Mouse (Mus musculus): ENCODE data around the gene Zfyve19. TPM values are rescaled to one million over a fixed set of nuclear protein-coding genes. Genes with fewer than 3 reads are reported as not detected.

The Zfyve19 gene
- polyA plus RNA-seq, 1 experiment from 2014 or later, result 61.7 TPM

DNA sequence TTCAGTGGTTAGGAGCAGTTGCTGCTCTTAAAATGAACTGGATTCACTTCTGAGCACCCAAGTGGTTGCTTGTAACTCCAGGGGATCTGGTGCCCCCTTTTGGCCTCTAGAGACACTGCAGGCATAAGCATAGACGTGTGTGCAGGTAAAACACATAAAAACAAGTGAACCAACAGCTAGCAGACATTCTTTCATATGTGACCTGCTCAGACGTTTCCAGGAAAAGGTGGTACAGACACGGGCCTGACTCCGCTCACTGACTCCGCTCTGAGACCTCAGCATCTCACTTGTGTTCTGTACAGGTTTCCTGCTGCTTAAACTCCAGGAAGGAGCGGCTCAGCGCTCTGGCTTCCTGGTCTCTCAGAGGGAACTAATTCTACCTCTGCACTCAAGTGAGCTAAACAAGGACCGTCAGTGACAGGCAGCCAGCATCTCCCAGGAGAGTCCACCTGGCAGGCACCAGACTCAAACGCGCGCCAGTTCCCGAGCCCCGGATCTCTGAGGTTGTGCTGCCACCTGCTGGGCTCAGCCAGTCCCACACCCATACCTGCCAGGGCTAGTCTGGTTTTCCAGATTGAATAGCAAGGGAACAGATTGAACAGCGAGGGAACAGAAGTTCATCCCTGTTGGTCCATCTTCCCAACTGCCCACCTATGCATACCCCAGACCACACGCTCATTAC lies 19.2 kb upstream of the Zfyve19 start:
- H3K27me3 ChIP-seq (ENCODE audit: control insufficient read depth, insufficient read depth, low read length), result no peaks in the 10 kb centered on the region
- DNase-seq (ENCODE audit: low spot score), result peak; percentile 87
- H3K4me2 ChIP-seq (replicated peaks), result peak overlapping the region; percentile 49
- H3K4me3 ChIP-seq (replicated peaks; ENCODE audit: low read length), result 0 out of 2 replicates have a peak overlapping the region, but pooled peaks have one; percentile 7
- H3K36me3 ChIP-seq (replicated peaks; ENCODE audit: control insufficient read depth, insufficient read depth), result peaks cover 18% of the 10 kb centered on the region
- peak; percentile 73; the same call in 1 of the 2 replicates for ATAC-seq (ENCODE audit: low FRiP score)
- no peak overlapping the region for H3K27ac ChIP-seq
- no peaks in the 10 kb centered on the region for H3K4me1 ChIP-seq (replicated peaks; ENCODE audit: control insufficient read depth, insufficient read depth, low read length)
- WGBS, result 9% methylated on average over 15 of the region's 15 CpGs
- H3K9ac ChIP-seq, result peak overlapping the region; percentile 11; the same call in 1 of the 2 replicates
- no peaks in the 10 kb centered on the region for H3K9me3 ChIP-seq (ENCODE audit: control insufficient read depth, low read length)

- Histone ChIP-seq H3K4me1 (replicated peaks; ENCODE audit: control insufficient read depth, insufficient read depth, low read length) (no peaks in the 10 kb centered on the region), H3K9ac (no peak overlapping the region), H3K4me3 (replicated peaks; ENCODE audit: low read length) (no peak overlapping the region), H3K9me3 (ENCODE audit: control insufficient read depth, low read length) (no peaks in the 10 kb centered on the region), H3K36me3 (replicated peaks; ENCODE audit: control insufficient read depth, insufficient read depth) (peaks cover under 1% of the 10 kb centered on the region; the same call in 1 of the 2 replicates), H3K27me3 (ENCODE audit: control insufficient read depth, insufficient read depth, low read length) (no peaks in the 10 kb centered on the region), H3K27ac (no peak overlapping the region), H3K4me2 (replicated peaks) (no peak overlapping the region)
- ATAC-seq (ENCODE audit: low FRiP score), result no peak
- no peak for DNase-seq (ENCODE audit: low spot score)
- WGBS, result 88% methylated on average over 5 of the region's 5 CpGs
Observed at GRCm38 (mm10) chr2:119190969-119191368, 17.4 kb upstream of the Zfyve19 start.

DNA sequence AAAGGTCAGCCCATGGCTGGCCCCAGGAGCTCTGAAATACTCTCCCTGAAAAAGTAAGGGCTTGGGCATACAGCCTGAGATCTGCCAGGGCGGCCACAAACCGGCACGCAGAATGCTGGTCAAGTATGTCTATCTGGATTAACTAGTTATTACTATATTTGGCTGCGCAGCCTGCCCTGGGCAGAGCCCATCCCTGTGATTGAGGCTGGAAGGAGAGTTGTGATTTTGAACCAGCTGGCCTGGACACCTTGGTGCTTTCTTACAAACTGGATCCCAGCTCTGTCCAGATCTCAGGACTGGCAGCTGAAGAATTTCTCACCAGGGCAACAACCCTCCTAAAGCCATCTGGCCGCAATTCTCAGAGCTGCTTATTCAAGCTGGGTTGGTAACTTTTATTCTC lies 14.3 kb upstream of the Zfyve19 start:
- 85% methylated on average over 5 of the region's 5 CpGs for whole genome bisulfite sequencing
- H3K27ac ChIP-seq, result no peak overlapping the region

GRCm38 (mm10) chr2:119196316-119197108 lies 11.9 kb upstream of the Zfyve19 start:
- 51% methylated on average over 4 of the region's 4 CpGs for whole genome bisulfite sequencing
- no peak overlapping the region for H3K4me3 ChIP-seq (replicated peaks; ENCODE audit: low read length)
- no peaks in the 10 kb centered on the region for H3K27me3 ChIP-seq (ENCODE audit: control insufficient read depth, insufficient read depth, low read length)
- ATAC-seq (ENCODE audit: low FRiP score) (no peak), DNase-seq (ENCODE audit: low spot score) (no peak)
- H3K4me2 ChIP-seq (replicated peaks), result no peak overlapping the region
- H3K4me1 ChIP-seq (replicated peaks; ENCODE audit: control insufficient read depth, insufficient read depth, low read length), result no peaks in the 10 kb centered on the region
- H3K9ac ChIP-seq, result no peak overlapping the region
- H3K36me3 ChIP-seq (replicated peaks; ENCODE audit: control insufficient read depth, insufficient read depth), result no peaks in the 10 kb centered on the region
- no peak overlapping the region for H3K27ac ChIP-seq
- H3K9me3 ChIP-seq (ENCODE audit: control insufficient read depth, low read length), result no peaks in the 10 kb centered on the region

More for the DNA sequence above, 14.3 kb upstream of the Zfyve19 start:
- Histone ChIP-seq H3K9me3 (ENCODE audit: control insufficient read depth, low read length) (no peaks in the 10 kb centered on the region), H3K36me3 (replicated peaks; ENCODE audit: control insufficient read depth, insufficient read depth) (no peaks in the 10 kb centered on the region), H3K9ac (no peak overlapping the region), H3K4me3 (replicated peaks; ENCODE audit: low read length) (no peak overlapping the region), H3K4me1 (replicated peaks; ENCODE audit: control insufficient read depth, insufficient read depth, low read length) (no peaks in the 10 kb centered on the region), H3K4me2 (replicated peaks) (no peak overlapping the region), H3K27me3 (ENCODE audit: control insufficient read depth, insufficient read depth, low read length) (no peaks in the 10 kb centered on the region)
- no peak for ATAC-seq (ENCODE audit: low FRiP score)
- no peak for DNase-seq (ENCODE audit: low spot score)

- no peaks in the 10 kb centered on the region for H3K4me1 ChIP-seq (replicated peaks; ENCODE audit: control insufficient read depth, insufficient read depth, low read length)
- H3K4me3 ChIP-seq (replicated peaks; ENCODE audit: low read length), result no peak overlapping the region
- H3K27me3 ChIP-seq (ENCODE audit: control insufficient read depth, insufficient read depth, low read length), result no peaks in the 10 kb centered on the region
- WGBS, result 89% methylated on average over 1 of the region's 1 CpGs
- DNase-seq (ENCODE audit: low spot score) (no peak), ATAC-seq (ENCODE audit: low FRiP score) (no peak)
- H3K27ac ChIP-seq, result no peak overlapping the region
- H3K36me3 ChIP-seq (replicated peaks; ENCODE audit: control insufficient read depth, insufficient read depth), result no peaks in the 10 kb centered on the region
- H3K9ac ChIP-seq, result no peak overlapping the region
- H3K9me3 ChIP-seq (ENCODE audit: control insufficient read depth, low read length), result no peaks in the 10 kb centered on the region
- no peak overlapping the region for H3K4me2 ChIP-seq (replicated peaks)
Observed at GRCm38 (mm10) chr2:119197493-119197892, 10.9 kb upstream of the Zfyve19 start.

- Histone ChIP-seq H3K4me3 (replicated peaks; ENCODE audit: low read length) (no peak overlapping the region), H3K9ac (no peak overlapping the region), H3K36me3 (replicated peaks; ENCODE audit: control insufficient read depth, insufficient read depth) (no peaks in the 10 kb centered on the region), H3K4me2 (replicated peaks) (no peak overlapping the region), H3K27ac (no peak overlapping the region), H3K4me1 (replicated peaks; ENCODE audit: control insufficient read depth, insufficient read depth, low read length) (no peaks in the 10 kb centered on the region), H3K9me3 (ENCODE audit: control insufficient read depth, low read length) (no peaks in the 10 kb centered on the region), H3K27me3 (ENCODE audit: control insufficient read depth, insufficient read depth, low read length) (no peaks in the 10 kb centered on the region)
- ATAC-seq (ENCODE audit: low FRiP score) (no peak), DNase-seq (ENCODE audit: low spot score) (no peak)
- WGBS, result 53% methylated on average over 1 of the region's 1 CpGs
Observed at GRCm38 (mm10) chr2:119198049-119198448, 10.4 kb upstream of the Zfyve19 start.

- DNase-seq (ENCODE audit: low spot score) (no peak), ATAC-seq (ENCODE audit: low FRiP score) (no peak)
- Histone ChIP-seq H3K9ac (no peak overlapping the region), H3K27ac (no peak overlapping the region), H3K9me3 (ENCODE audit: control insufficient read depth, low read length) (no peaks in the 10 kb centered on the region), H3K27me3 (ENCODE audit: control insufficient read depth, insufficient read depth, low read length) (no peaks in the 10 kb centered on the region), H3K4me1 (replicated peaks; ENCODE audit: control insufficient read depth, insufficient read depth, low read length) (no peaks in the 10 kb centered on the region), H3K4me2 (replicated peaks) (no peak overlapping the region), H3K4me3 (replicated peaks; ENCODE audit: low read length) (no peak overlapping the region), H3K36me3 (replicated peaks; ENCODE audit: control insufficient read depth, insufficient read depth) (no peaks in the 10 kb centered on the region)
- 42% methylated on average over 3 of the region's 3 CpGs for WGBS
Observed at GRCm38 (mm10) chr2:119198934-119199333, 9.5 kb upstream of the Zfyve19 start.

DNA sequence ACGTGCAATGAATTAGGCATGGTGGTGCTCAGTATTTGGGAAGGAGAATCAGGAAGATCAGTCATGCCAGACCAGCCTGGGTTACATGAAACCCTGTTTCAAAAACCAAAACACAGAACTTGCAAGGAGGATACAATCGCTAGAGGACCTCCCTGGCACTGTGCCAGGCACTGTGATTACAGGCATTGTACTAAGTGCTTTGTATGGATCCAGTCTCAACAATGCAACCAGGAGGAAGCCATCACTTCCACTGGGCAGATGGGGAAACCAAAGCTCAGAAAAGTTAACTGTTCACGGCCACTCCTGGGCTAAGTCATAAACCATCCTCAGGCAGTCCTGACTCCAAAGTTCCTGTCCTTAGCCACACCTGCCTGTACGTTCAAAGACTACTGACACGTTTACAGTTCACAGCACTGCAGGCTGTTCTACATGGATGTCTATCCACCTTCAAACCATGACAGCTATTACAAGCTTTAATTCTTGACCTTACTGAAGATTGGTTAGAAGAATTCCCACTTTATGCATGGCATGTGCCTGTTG lies 5.4 kb upstream of the Zfyve19 start:
- DNase-seq (ENCODE audit: low spot score), result no peak
- ATAC-seq (ENCODE audit: low FRiP score), result no peak

GRCm38 (mm10) chr2:119203871-119204460 lies 4.5 kb upstream of the Zfyve19 start:
- no peaks in the 10 kb centered on the region for H3K27me3 ChIP-seq (ENCODE audit: control insufficient read depth, insufficient read depth, low read length)
- 72% methylated on average over 4 of the region's 4 CpGs for WGBS
- H3K9me3 ChIP-seq (ENCODE audit: control insufficient read depth, low read length), result no peaks in the 10 kb centered on the region
- peaks cover 3% of the 10 kb centered on the region; the same call in 1 of the 2 replicates for H3K4me1 ChIP-seq (replicated peaks; ENCODE audit: control insufficient read depth, insufficient read depth, low read length)
- DNase-seq (ENCODE audit: low spot score) (no peak), ATAC-seq (ENCODE audit: low FRiP score) (no peak)
- H3K4me2 ChIP-seq (replicated peaks), result no peak overlapping the region
- no peak overlapping the region for H3K27ac ChIP-seq
- H3K4me3 ChIP-seq (replicated peaks; ENCODE audit: low read length), result no peak overlapping the region
- no peak overlapping the region for H3K9ac ChIP-seq
- H3K36me3 ChIP-seq (replicated peaks; ENCODE audit: control insufficient read depth, insufficient read depth), result no peaks in the 10 kb centered on the region

More for the DNA sequence above, 5.4 kb upstream of the Zfyve19 start:
- H3K4me3 ChIP-seq (replicated peaks; ENCODE audit: low read length), result no peak overlapping the region
- no peaks in the 10 kb centered on the region for H3K36me3 ChIP-seq (replicated peaks; ENCODE audit: control insufficient read depth, insufficient read depth)
- no peak overlapping the region for H3K9ac ChIP-seq
- H3K27ac ChIP-seq, result no peak overlapping the region
- H3K27me3 ChIP-seq (ENCODE audit: control insufficient read depth, insufficient read depth, low read length), result no peaks in the 10 kb centered on the region
- H3K9me3 ChIP-seq (ENCODE audit: control insufficient read depth, low read length), result no peaks in the 10 kb centered on the region
- WGBS, result 59% methylated on average over 5 of the region's 5 CpGs
- no peak overlapping the region for H3K4me2 ChIP-seq (replicated peaks)
- H3K4me1 ChIP-seq (replicated peaks; ENCODE audit: control insufficient read depth, insufficient read depth, low read length), result peaks cover 3% of the 10 kb centered on the region; the same call in 1 of the 2 replicates
